Mouse (Mus musculus) mouse trophoblast stem cell (cell line): ENCODE measurements around the gene Rgs3.

Experiments
- in situ Hi-C, 2 experiments: fragments of 300-500 bp; cut with MseI, MboI; formaldehyde crosslinking; loops; 2 replicates in 1 of 2; 3 replicates in 1 of 2; pipeline ENCODE4 v1.15.1; 2025

The Rgs3 gene

DNA sequence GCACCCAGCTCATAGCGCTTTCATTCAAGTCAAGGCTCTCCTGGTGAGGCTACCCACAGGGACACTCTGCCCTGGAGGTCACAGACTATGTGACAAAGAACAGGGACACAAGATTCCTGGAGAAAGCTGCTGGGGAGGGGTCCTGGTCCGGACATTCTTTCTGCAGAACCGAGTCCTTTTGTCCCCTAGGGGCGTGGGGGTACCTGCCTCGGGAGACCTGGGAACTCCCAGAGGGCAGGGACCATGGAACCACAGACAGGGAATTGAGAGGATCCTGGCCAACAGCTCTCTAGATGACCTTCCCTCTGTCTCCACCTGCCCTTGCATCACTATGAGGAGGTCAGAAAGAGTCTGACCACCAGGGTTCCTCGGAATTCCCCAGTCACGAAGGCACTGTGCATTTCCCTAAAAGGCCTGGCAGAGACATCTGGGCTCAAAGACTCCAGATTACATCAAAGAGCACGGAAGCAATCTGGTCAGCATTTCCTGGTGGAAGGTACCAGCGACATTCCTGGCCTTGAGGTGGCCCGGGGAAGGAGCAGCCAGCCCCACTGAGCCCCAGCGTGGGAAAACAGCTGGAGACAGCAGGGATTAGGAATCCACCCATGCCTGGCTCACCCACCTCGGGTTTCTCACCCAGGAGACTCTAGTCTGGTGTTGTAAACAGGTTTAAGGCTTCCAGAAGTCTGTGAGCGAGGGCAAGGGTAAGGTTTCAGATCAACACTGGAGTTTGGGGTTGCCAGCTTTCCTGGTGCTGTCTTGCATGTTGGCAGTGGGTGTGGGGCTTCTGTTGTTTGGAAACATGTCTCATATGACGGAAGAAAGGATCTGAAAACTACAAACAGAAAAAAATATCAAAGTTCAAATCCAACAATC is 183.5 kb downstream of the Rgs3 start:
- in situ Hi-C loops = no loop called here

DNA sequence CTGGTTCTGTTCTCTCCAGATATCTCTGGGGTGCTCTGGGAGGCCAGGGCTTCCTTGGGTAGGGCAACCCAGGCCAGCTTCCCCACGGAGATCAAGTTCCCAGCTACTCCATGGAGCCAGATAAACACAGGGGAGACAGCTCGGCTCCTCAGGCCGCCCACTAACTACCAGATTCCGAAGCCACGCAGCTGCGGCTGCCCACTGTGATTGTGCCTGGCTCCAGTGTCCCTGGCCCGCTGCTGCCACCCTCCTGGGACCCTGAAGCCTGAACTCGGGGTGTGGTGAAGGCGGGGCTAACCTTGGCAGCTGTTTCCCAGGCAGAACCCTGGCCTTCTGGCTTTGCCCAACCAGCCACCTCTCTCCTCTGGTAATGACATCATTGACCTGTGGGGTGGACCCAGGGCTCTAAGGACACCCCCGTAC is 184.9 kb downstream of the Rgs3 start:
- in situ Hi-C loops = no loop called here

DNA sequence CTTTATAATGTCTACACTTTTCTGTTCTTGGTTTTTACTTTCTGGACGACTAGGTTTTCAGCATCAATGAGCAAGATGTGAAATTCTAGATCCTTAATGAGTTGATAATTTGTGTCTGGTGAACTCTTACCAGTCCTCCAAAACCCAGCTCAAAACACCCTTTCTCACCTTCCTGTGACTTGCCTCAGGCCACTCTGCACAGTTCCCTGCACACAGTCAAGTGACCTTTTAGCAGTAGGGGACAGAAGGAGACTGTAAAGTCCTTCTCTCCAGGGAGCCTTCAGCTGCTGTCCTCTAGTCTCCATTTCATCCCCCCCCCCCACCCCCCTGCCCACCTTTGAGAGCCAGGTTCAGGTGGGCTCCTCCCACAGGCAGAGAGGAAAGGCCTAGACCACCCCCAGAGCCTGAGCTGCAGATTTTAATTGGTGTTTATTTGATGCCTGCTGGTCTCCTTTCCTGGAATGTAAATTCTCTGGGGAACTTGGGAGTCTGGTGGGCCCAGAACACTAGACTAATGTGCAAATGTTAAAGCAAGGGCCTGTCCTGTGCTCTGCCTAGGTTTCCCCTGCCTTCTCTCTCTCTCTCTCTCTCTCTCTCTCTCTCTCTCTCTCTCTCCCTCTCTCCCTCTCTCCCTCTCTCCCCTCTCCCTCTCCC is 185.5 kb downstream of the Rgs3 start:
- in situ Hi-C loops = no loop called here
